Mouse (Mus musculus) hindbrain, embryonic 14.5 days (tissue): ENCODE measurements at regions not wholly inside any gene's neighbourhood (a gene's known extent, or its start where the extent isn't known, plus 50 kb on each side); places are given as distances from the start of the nearest gene placed in this dataset.

Experiments used
- ATAC-seq: fragments of 200-750 bp; cut with Nextera tagmentation; 2 replicates; pipeline ENCODE4 v1.8.0; 2017; ENCODE audit warnings: moderate number of reproducible peaks, mild to moderate bottlenecking, moderate TSS enrichment, moderate library complexity; ENCODE audit not compliant: low FRiP score
- DNase-seq: peaks from one replicate; pipeline ENCODE4 v3.0.0-alpha.2; 2015; ENCODE audit warnings: low spot score
- H3K27ac ChIP-seq: fragments of 300-500 bp; sonication (generic); 2 replicates; pipeline ENCODE4 v1.5.1; 2014; ENCODE audit warnings: mild to moderate bottlenecking, moderate library complexity
- H3K27me3 ChIP-seq: fragments of 300-500 bp; sonication (generic); 2 replicates; pipeline ENCODE4 v1.6.1; 2014; ENCODE audit warnings: mild to moderate bottlenecking, low read length, mixed read lengths; ENCODE audit not compliant: control insufficient read depth, insufficient read depth
- H3K36me3 ChIP-seq: fragments of 300-500 bp; sonication (generic); replicated peaks from 2 replicates; pipeline ENCODE4 v1.6.1; 2014; ENCODE audit not compliant: control insufficient read depth, insufficient read depth
- H3K4me1 ChIP-seq: fragments of 300-500 bp; sonication (generic); replicated peaks from 2 replicates; pipeline ENCODE4 v1.6.1; 2014; ENCODE audit warnings: antibody characterized with exemption, low read length, mixed read lengths; ENCODE audit not compliant: control insufficient read depth, insufficient read depth
- H3K4me2 ChIP-seq: fragments of 300-500 bp; sonication (generic); replicated peaks from 2 replicates; pipeline ENCODE4 v1.6.1; 2014; ENCODE audit warnings: mild to moderate bottlenecking, moderate library complexity
- H3K4me3 ChIP-seq: fragments of 300-500 bp; sonication (generic); replicated peaks from 2 replicates; pipeline ENCODE4 v1.5.1; 2014; ENCODE audit warnings: mild to moderate bottlenecking, low read length
- H3K9ac ChIP-seq: fragments of 300-500 bp; sonication (generic); 2 replicates; pipeline ENCODE4 v1.6.1; 2014
- H3K9me3 ChIP-seq: fragments of 300-500 bp; sonication (generic); 2 replicates; pipeline ENCODE4 v1.6.1; 2016; ENCODE audit warnings: low read length; ENCODE audit not compliant: control insufficient read depth
- WGBS: fragments of 180-500 bp; shearing (Covaris S2); extraction: QIAGEN DNeasy Blood & Tissue Kit; methylation state at CpG from one replicate; pipeline ENCODE4 v1.1.7; 2014; 5-methylcytosine and 5-hydroxymethylcytosine counted together

GRCm38 (mm10) chr2:56997500-56997899 lies 126.3 kb downstream of the Nr4a2 start:
- Histone ChIP-seq H3K36me3 (no peaks in the 10 kb centered on the region), H3K9ac (no peak overlapping the region), H3K27me3 (no peaks in the 10 kb centered on the region), H3K4me1 (no peaks in the 10 kb centered on the region), H3K9me3 (no peaks in the 10 kb centered on the region), H3K4me3 (no peak overlapping the region), H3K4me2 (no peak overlapping the region), H3K27ac (no peak overlapping the region)
- 79% methylated on average over 10 of the region's 10 CpGs for WGBS
- DNase-seq = no peak
- ATAC-seq = no peak

- DNase-seq = no peak
- 76% methylated on average over 5 of the region's 5 CpGs for WGBS
These were observed 131.0 kb downstream of the Nr4a2 start for GRCm38 (mm10) chr2:56992851-56993250.

DNA sequence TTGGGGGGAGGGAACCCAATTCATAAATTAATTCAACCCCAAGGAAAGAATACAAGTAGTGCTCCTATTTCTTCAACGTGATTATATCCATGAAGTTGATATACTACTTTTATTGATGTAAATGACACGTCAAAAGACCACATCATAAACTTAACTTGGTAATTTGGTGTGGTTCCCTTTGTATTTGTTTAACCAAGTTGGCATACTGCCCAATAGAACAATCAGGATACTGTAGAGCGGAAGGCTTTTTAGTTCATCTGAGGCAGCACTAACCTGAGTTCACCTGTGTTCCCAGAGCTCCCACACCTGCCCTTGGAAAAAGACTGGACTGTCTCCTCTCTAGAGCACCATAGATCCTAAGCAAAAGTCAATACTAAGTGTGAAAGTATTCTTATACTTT lies 132.0 kb downstream of the Nr4a2 start:
- Histone ChIP-seq H3K4me2 (no peak overlapping the region), H3K27me3 (no peaks in the 10 kb centered on the region), H3K9ac (no peak overlapping the region), H3K36me3 (no peaks in the 10 kb centered on the region), H3K4me3 (no peak overlapping the region), H3K4me1 (no peaks in the 10 kb centered on the region), H3K9me3 (no peaks in the 10 kb centered on the region), H3K27ac (no peak overlapping the region)
- ATAC-seq = no peak
- no peak for DNase-seq
- WGBS = 89% methylated on average over 3 of the region's 3 CpGs

More at GRCm38 (mm10) chr2:56992851-56993250, 131.0 kb downstream of the Nr4a2 start:
- Histone ChIP-seq H3K27ac (no peak overlapping the region), H3K4me3 (no peak overlapping the region), H3K4me2 (no peak overlapping the region), H3K27me3 (no peaks in the 10 kb centered on the region), H3K9me3 (no peaks in the 10 kb centered on the region), H3K9ac (no peak overlapping the region), H3K36me3 (no peaks in the 10 kb centered on the region), H3K4me1 (no peaks in the 10 kb centered on the region)
- no peak for ATAC-seq

DNA sequence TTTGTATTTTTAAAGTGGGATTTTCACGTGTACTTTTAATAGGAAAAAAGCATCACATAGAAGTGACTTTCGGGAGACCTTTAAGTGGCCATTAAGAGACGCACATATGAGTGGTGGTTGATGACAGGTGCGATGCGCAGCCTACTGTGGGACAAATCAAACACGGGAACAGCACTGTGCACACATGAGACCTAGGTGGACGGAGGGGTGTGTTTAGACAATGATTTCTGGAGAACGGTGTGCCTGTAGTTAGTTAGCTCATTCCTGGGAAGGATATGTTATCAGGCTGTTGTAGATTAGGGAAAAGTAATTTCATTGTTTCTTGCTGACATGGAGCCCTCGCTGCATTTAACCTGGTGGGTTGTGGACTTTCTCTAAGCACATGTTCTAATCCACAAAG lies 133.0 kb downstream of the Nr4a2 start:
- Histone ChIP-seq H3K27me3 (no peaks in the 10 kb centered on the region), H3K36me3 (no peaks in the 10 kb centered on the region), H3K4me1 (no peaks in the 10 kb centered on the region), H3K9me3 (no peaks in the 10 kb centered on the region), H3K4me2 (no peak overlapping the region), H3K9ac (no peak overlapping the region), H3K27ac (no peak overlapping the region), H3K4me3 (no peak overlapping the region)
- DNase-seq (no peak), ATAC-seq (no peak)
- 94% methylated on average over 9 of the region's 9 CpGs for whole genome bisulfite sequencing

DNA sequence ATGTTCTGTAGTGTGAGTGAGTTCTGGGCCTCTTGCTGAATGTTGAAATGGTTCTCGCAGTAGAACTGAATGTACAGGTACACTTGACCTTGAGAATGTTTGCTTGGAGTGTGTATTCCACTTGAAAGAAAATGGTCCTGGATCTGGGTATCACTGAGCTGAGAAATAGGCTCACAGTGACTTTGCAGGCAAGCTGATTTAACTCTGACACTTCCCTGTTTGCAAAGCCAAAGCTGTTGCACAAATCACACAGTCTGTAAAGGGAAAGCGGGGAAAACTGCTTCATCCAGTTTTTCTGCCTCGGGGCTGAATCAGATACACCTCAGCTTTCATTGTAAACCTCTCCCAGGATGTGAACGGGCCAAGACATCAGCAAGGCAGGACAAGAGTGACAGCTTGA lies 140.6 kb downstream of the Nr4a2 start:
- no peak overlapping the region for H3K4me2 ChIP-seq
- no peaks in the 10 kb centered on the region for H3K4me1 ChIP-seq
- H3K27me3 ChIP-seq = no peaks in the 10 kb centered on the region
- 82% methylated on average over 4 of the region's 4 CpGs for WGBS
- DNase-seq (no peak), ATAC-seq (no peak)
- no peaks in the 10 kb centered on the region for H3K36me3 ChIP-seq
- no peak overlapping the region for H3K4me3 ChIP-seq
- H3K9me3 ChIP-seq = no peaks in the 10 kb centered on the region
- no peak overlapping the region for H3K27ac ChIP-seq
- H3K9ac ChIP-seq = no peak overlapping the region

DNA sequence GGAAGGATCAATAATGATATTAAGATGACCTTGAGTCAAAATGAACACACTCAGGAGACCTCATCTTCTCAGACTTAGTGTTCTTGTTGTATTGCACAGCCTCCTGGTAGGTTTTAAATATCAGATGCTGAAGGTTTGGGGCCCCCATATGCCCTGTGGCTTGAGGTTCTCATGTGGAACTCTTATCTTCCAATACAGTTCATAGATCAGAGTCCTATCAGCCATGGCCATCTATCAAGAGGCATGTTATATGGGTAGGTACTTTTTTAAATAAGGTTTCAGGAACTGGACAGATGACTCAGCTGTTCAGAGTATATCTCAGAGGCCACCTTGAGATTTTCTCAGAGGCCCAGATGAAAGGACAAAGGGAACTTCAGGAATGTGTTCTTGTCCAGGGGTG lies 143.2 kb downstream of the Nr4a2 start:
- Histone ChIP-seq H3K27ac (no peak overlapping the region), H3K4me3 (no peak overlapping the region), H3K36me3 (no peaks in the 10 kb centered on the region), H3K4me2 (no peak overlapping the region), H3K9me3 (no peaks in the 10 kb centered on the region), H3K27me3 (no peaks in the 10 kb centered on the region), H3K4me1 (no peaks in the 10 kb centered on the region), H3K9ac (no peak overlapping the region)
- DNase-seq = no peak
- no peak for ATAC-seq

GRCm38 (mm10) chr2:56975680-56976079 lies 148.1 kb downstream of the Nr4a2 start:
- no peaks in the 10 kb centered on the region for H3K36me3 ChIP-seq
- DNase-seq (no peak), ATAC-seq (no peak)
- 89% methylated on average over 1 of the region's 1 CpGs for WGBS
- no peaks in the 10 kb centered on the region for H3K27me3 ChIP-seq
- H3K4me2 ChIP-seq = no peak overlapping the region
- no peak overlapping the region for H3K27ac ChIP-seq
- H3K9me3 ChIP-seq = no peaks in the 10 kb centered on the region
- H3K9ac ChIP-seq = no peak overlapping the region
- no peaks in the 10 kb centered on the region for H3K4me1 ChIP-seq
- no peak overlapping the region for H3K4me3 ChIP-seq

DNA sequence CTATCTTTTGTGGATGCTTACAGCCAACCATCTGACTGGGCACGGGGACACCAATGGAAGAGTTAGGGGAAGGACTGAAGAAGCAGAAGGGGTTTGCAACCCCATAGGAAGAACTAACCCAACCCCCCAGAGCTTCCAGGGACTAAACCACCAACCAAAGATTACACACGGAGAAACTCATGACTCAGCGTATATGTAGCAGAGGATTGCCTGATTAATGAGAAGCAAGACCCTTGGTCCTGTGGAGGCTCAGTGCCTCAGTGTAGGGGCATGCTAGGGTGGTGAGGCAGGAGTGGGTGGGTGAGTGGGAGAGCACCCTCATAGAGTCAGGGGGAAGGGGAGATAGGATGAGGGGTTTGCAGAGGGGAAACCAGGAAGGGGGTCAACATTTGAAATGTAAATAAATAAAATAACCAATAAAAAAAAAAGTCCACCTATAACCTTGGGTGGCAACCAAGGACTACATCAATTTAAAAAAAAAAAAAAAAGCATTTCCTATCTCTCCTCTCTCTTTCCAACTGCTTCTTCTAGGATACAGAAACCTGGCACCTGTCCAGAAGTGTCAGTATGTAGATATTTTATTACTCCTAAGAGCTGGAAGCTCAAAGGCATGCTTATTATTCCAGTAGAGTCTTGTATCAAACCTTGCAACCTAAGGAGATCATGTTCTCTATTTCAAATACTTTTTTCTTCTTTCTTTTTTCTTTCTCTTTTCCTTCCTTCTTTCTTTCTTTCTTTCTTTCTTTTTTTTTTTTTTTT lies 159.7 kb downstream of the Nr4a2 start:
- DNase-seq (no peak), ATAC-seq (no peak)
- no peaks in the 10 kb centered on the region for H3K9me3 ChIP-seq
- H3K27me3 ChIP-seq = no peaks in the 10 kb centered on the region
- 0 out of 2 replicates have a peak, but pooled peaks cover 4% of the 10 kb centered on the region for H3K4me1 ChIP-seq
- no peak overlapping the region for H3K4me3 ChIP-seq
- no peak overlapping the region for H3K9ac ChIP-seq
- H3K4me2 ChIP-seq = no peak overlapping the region
- H3K27ac ChIP-seq = no peak overlapping the region
- H3K36me3 ChIP-seq = no peaks in the 10 kb centered on the region
- WGBS = 89% methylated on average over 3 of the region's 3 CpGs

GRCm38 (mm10) chr2:56959695-56960094 lies 164.1 kb downstream of the Nr4a2 start:
- no peak overlapping the region for H3K27ac ChIP-seq
- peak overlapping the region; percentile 36 for H3K4me2 ChIP-seq
- ATAC-seq = peak; percentile 68
- H3K27me3 ChIP-seq = no peaks in the 10 kb centered on the region
- H3K9ac ChIP-seq = 0 out of 2 replicates have a peak overlapping the region, but pooled peaks have one; percentile 40
- 37% methylated on average over 4 of the region's 4 CpGs for WGBS
- 0 out of 2 replicates have a peak, but pooled peaks cover 4% of the 10 kb centered on the region for H3K4me1 ChIP-seq
- peak; percentile 55 for DNase-seq
- H3K4me3 ChIP-seq = no peak overlapping the region
- H3K36me3 ChIP-seq = no peaks in the 10 kb centered on the region
- H3K9me3 ChIP-seq = no peaks in the 10 kb centered on the region

- H3K9me3 ChIP-seq = no peaks in the 10 kb centered on the region
- H3K4me2 ChIP-seq = no peak overlapping the region
- no peaks in the 10 kb centered on the region for H3K4me1 ChIP-seq
- H3K27me3 ChIP-seq = no peaks in the 10 kb centered on the region
- no peaks in the 10 kb centered on the region for H3K36me3 ChIP-seq
- ATAC-seq (no peak), DNase-seq (no peak)
- H3K4me3 ChIP-seq = no peak overlapping the region
- H3K27ac ChIP-seq = no peak overlapping the region
- WGBS = 77% methylated on average over 8 of the region's 8 CpGs
- H3K9ac ChIP-seq = no peak overlapping the region
These were observed 170.5 kb downstream of the Nr4a2 start for GRCm38 (mm10) chr2:56953337-56953736.
